Mouse (Mus musculus) heart, postnatal 0 days (tissue): ENCODE results near the gene Gm28051. TPM values are rescaled to one million over a fixed set of nuclear protein-coding genes. Genes with fewer than 3 reads are reported as not detected.
A peak's percentile ranks its signal among the peaks of the same experiment; 100 is the strongest.

ENCODE experiments used
- ATAC-seq: fragments of 200-750 bp; cut with Nextera tagmentation; 2 replicates; pipeline ENCODE4 v1.8.0; 2017; ENCODE audit warnings: low read depth, moderate number of reproducible peaks, moderate library complexity; ENCODE audit not compliant: insufficient read depth
- DNase-seq: peaks from one replicate; pipeline ENCODE4 v3.0.0-alpha.2; 2016; ENCODE audit warnings: low spot score
- H3K27ac ChIP-seq: fragments of 300-500 bp; sonication (generic); 2 replicates; pipeline ENCODE4 v1.5.1; 2014; ENCODE audit warnings: low read depth, mild to moderate bottlenecking
- H3K27me3 ChIP-seq: fragments of 300-500 bp; sonication (generic); 2 replicates; pipeline ENCODE4 v1.6.1; 2014; ENCODE audit warnings: low read length, mixed read lengths; ENCODE audit not compliant: control insufficient read depth, insufficient read depth
- H3K36me3 ChIP-seq: fragments of 300-500 bp; sonication (generic); replicated peaks from 2 replicates; pipeline ENCODE4 v1.6.1; 2014; ENCODE audit warnings: low read length, mixed read lengths; ENCODE audit not compliant: control insufficient read depth, insufficient read depth
- H3K4me1 ChIP-seq: fragments of 300-500 bp; sonication (generic); 2 replicates; pipeline ENCODE4 v1.6.1; 2014; ENCODE audit warnings: antibody characterized with exemption; ENCODE audit not compliant: control insufficient read depth, insufficient read depth
- H3K4me2 ChIP-seq: fragments of 300-500 bp; sonication (generic); 2 replicates; pipeline ENCODE4 v1.6.1; 2014; ENCODE audit warnings: low read depth, mild to moderate bottlenecking, low read length, moderate library complexity
- H3K4me3 ChIP-seq: fragments of 300-500 bp; sonication (generic); 2 replicates; pipeline ENCODE4 v1.5.1; 2014; ENCODE audit warnings: low read depth, low read length
- H3K9ac ChIP-seq: fragments of 300-500 bp; sonication (generic); replicated peaks from 2 replicates; pipeline ENCODE4 v1.6.1; 2014; ENCODE audit warnings: low read depth, low read length, mixed read lengths
- H3K9me3 ChIP-seq: fragments of 300-500 bp; sonication (generic); replicated peaks from 2 replicates; pipeline ENCODE4 v1.6.1; 2016; ENCODE audit warnings: low read length; ENCODE audit not compliant: control insufficient read depth
- CTCF ChIP-seq: IDR thresholded peaks from 2 replicates; pipeline ENCODE4 v1.5.1; 2016; ENCODE audit warnings: antibody characterized with exemption, control low read depth, low read depth
- EP300 ChIP-seq: IDR thresholded peaks from 2 replicates; pipeline ENCODE4 v1.6.1; 2016; ENCODE audit warnings: antibody characterized with exemption, low read depth
- WGBS: fragments of 180-500 bp; shearing (Covaris S2); extraction: QIAGEN DNeasy Blood & Tissue Kit; methylation state at CpG from one replicate; pipeline ENCODE4 v1.1.7; 2014; 5-methylcytosine and 5-hydroxymethylcytosine counted together
- polyA plus RNA-seq: library from polyadenylated mRNA; unstranded; fragments of >200 nt; fragmentation: Nextera tagmentation; extraction: Ambion mirVana; gene quantifications from 2 replicates; pipeline ENCODE4 v1.2.1, GENCODE M21; 2015
- total RNA-seq: library from RNA; depleted of rRNA; stranded (reverse); fragments of >200 nt; gene quantifications from 2 replicates; pipeline ENCODE4 v1.2.3, GENCODE M21; 2014; ENCODE audit warnings: low replicate concordance

The Gm28051 gene
- total and polyA plus RNA-seq, 2 experiments from 2014 or later, result not detected

- H3K36me3 ChIP-seq, result no peaks in the 10 kb centered on the region
- no peak overlapping the region for H3K4me3 ChIP-seq
- H3K4me2 ChIP-seq, result peak overlapping the region; percentile 35
- no peaks in the 10 kb centered on the region for H3K27me3 ChIP-seq
- WGBS, result 45% methylated on average over 26 of the region's 26 CpGs
- H3K9me3 ChIP-seq, result no peaks in the 10 kb centered on the region
- ATAC-seq (peak; percentile 76), DNase-seq (peak; percentile 34)
- TF ChIP-seq EP300 (no peak), CTCF (no peak)
- H3K4me1 ChIP-seq, result peaks cover 7% of the 10 kb centered on the region; the same call in 1 of the 2 replicates
- no peak overlapping the region for H3K9ac ChIP-seq
- H3K27ac ChIP-seq, result no peak overlapping the region
Observed at GRCm38 (mm10) chr12:102729855-102730797, 27.4 kb downstream of the Gm28051 start.

GRCm38 (mm10) chr12:102725761-102726175 lies 31.8 kb downstream of the Gm28051 start:
- DNase-seq (no peak), ATAC-seq (no peak; the same call in 1 of the 2 replicates)
- Histone ChIP-seq H3K4me2 (no peak overlapping the region), H3K9ac (no peak overlapping the region), H3K27ac (no peak overlapping the region), H3K9me3 (no peaks in the 10 kb centered on the region), H3K4me3 (no peak overlapping the region), H3K4me1 (peaks cover 7% of the 10 kb centered on the region; the same call in 1 of the 2 replicates), H3K36me3 (no peaks in the 10 kb centered on the region), H3K27me3 (no peaks in the 10 kb centered on the region)
- no peak for TF ChIP-seq CTCF
- no peak for TF ChIP-seq EP300
- 63% methylated on average over 7 of the region's 7 CpGs for WGBS

- no peak for TF ChIP-seq EP300
- no peak for TF ChIP-seq CTCF
- WGBS, result 87% methylated on average over 6 of the region's 6 CpGs
- Histone ChIP-seq H3K27ac (no peak overlapping the region), H3K27me3 (no peaks in the 10 kb centered on the region), H3K36me3 (no peaks in the 10 kb centered on the region), H3K4me2 (no peak overlapping the region), H3K4me1 (peaks cover 2% of the 10 kb centered on the region; the same call in 1 of the 2 replicates), H3K9ac (no peak overlapping the region), H3K9me3 (no peaks in the 10 kb centered on the region), H3K4me3 (no peak overlapping the region)
- ATAC-seq, result no peak
- DNase-seq, result no peak
Observed at GRCm38 (mm10) chr12:102725146-102725545, 32.4 kb downstream of the Gm28051 start.

GRCm38 (mm10) chr12:102723861-102724260 lies 33.7 kb downstream of the Gm28051 start:
- 26% methylated on average over 6 of the region's 6 CpGs for WGBS
- Histone ChIP-seq H3K27me3 (no peaks in the 10 kb centered on the region), H3K36me3 (no peaks in the 10 kb centered on the region), H3K4me3 (no peak overlapping the region), H3K4me1 (no peaks in the 10 kb centered on the region), H3K9ac (no peak overlapping the region), H3K9me3 (no peaks in the 10 kb centered on the region), H3K4me2 (no peak overlapping the region), H3K27ac (no peak overlapping the region)
- ATAC-seq (no peak), DNase-seq (no peak)
- no peak for TF ChIP-seq CTCF
- no peak for TF ChIP-seq EP300

GRCm38 (mm10) chr12:102722966-102723365 lies 34.6 kb downstream of the Gm28051 start:
- Histone ChIP-seq H3K4me1 (no peaks in the 10 kb centered on the region), H3K36me3 (no peaks in the 10 kb centered on the region), H3K4me3 (no peak overlapping the region), H3K4me2 (no peak overlapping the region), H3K27ac (no peak overlapping the region), H3K9ac (no peak overlapping the region), H3K9me3 (no peaks in the 10 kb centered on the region), H3K27me3 (no peaks in the 10 kb centered on the region)
- DNase-seq (no peak), ATAC-seq (no peak)
- TF ChIP-seq EP300 (no peak), CTCF (no peak)
- 82% methylated on average over 8 of the region's 8 CpGs for WGBS
